Mouse (Mus musculus) adrenal gland, postnatal 4 days (tissue): ENCODE data around the gene Phf19. TPM values are rescaled to one million over a fixed set of nuclear protein-coding genes. Genes with fewer than 3 reads are reported as not detected.

Experiments used
- DNase-seq, 2 experiments: peaks; one replicate each; pipeline ENCODE4 v3.0.0; 2021 to 2022; ENCODE audit warnings: low spot score in 2 of 2, mixed read lengths in 2 of 2
- long read RNA-seq, 2 experiments: library from polyadenylated mRNA; stranded (forward); transcript quantifications; one replicate each; pipeline ENCODE4 v2.0.0; 2021
- total RNA-seq, 2 experiments: library from RNA; stranded (reverse); gene quantifications; 2 replicates each; pipeline ENCODE4 v1.2.3; 2021

Gene Phf19
- total RNA-seq = 10 to 100 TPM in 1 of 2 experiments, 1 to 10 TPM in 1; 8.3 to 10.4 TPM
- long read RNA-seq, experiment 1, partial matches to known transcripts = 2 of 4 reads
- long read RNA-seq, experiment 1, other reads (novel, unspliced or antisense) = 2 of 4 reads
- long read RNA-seq, experiment 2, partial matches to known transcripts = 0 of 5 reads
- long read RNA-seq, experiment 2, other reads (novel, unspliced or antisense) = 5 of 5 reads

GRCm38 (mm10) chr2:34913218-34914068 lies at the start of gene Phf19:
Gene Phf19, minus strand, starts transcription at chr2:34914026.
- DNase-seq = peak in 1 of 2 experiments; percentile 22

GRCm38 (mm10) chr2:34963371-34963956 lies 49.6 kb upstream of the Phf19 start:
- DNase-seq = no peak

DNA sequence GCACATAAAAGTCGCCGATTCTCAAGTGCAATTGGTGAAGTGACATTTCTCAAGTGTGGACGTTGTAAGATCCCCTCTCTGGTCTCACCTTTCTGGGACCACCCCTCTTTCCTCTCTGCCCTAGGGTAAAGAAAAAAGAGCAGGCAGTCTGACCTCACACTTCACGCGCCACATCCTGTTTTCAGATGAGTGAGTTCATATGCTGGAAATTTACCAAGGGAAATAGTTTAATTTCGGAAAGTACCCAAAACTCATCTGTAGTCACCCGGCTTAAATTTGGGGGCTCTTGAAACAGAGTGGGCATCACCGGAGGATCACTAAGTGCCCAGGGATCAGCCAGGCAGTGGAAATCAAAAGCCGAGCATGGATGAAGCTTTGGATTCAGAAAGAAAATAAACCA lies 49.1 kb upstream of the Phf19 start:
- no peak for DNase-seq

GRCm38 (mm10) chr2:34962211-34962610 lies 48.4 kb upstream of the Phf19 start:
- no peak for DNase-seq

- no peak for DNase-seq
Observed at GRCm38 (mm10) chr2:34961481-34962036, 47.7 kb upstream of the Phf19 start, which contains the start of gene Traf1. Gene Traf1, minus strand, starts transcription at chr2:34961772.

DNA sequence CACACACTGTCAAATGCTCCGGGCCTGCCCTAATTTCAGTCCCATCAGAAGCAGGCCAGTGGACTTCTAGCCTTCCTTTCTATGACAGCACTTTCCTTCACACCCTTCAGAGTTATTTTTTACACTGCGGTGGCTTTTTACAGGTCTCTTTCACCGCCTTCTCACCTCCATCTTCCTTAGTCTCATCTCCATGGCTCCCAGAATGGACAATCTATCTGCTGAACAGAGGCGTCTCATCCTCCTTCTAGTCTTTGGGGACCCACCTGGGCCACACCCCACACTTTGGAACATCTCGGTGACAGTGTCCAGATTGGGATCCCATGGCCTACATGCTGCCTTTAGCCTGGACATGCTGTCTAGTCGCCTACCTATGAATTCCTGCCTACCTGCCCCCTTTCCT lies 47.1 kb upstream of the Phf19 start:
- DNase-seq = no peak

DNA sequence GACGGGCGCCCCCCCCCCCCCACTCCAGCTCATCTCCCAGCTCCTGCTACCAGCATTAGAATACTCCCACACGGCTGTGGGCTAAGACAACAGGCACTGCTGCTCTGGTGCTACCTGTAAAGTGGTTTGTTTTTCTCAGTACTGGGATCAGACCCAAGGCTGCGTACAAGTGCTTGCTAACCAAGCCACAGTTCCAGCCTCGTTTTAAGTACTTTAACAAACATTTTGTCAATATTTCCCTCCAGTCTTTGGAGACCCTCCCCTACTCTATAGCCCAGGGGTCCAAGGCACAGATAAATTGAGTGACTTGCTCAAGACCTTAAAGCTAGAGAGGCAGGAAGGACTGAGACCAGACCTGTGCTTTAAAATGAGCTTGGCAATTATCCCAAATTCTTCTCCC lies 46.6 kb upstream of the Phf19 start:
- DNase-seq = no peak

DNA sequence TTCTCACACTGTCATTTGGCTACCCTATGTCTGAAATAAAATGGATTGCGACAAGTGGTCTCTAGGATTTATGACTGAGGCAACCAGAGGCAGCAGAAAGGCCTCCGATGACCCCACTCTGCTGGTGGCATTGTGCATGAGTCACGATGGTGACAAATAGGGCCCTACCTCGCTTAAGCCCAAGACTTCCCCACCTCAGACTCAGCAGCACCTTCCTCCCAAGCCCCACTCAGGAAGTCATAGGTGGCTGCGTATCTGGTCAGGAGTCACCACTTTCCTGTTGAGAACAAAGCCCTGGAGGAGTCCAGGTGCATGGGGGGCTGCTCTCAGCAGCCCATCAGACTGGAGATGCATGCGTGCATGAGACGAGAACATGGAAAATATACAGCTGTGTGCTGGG lies 44.8 kb upstream of the Phf19 start:
- DNase-seq = no peak

DNA sequence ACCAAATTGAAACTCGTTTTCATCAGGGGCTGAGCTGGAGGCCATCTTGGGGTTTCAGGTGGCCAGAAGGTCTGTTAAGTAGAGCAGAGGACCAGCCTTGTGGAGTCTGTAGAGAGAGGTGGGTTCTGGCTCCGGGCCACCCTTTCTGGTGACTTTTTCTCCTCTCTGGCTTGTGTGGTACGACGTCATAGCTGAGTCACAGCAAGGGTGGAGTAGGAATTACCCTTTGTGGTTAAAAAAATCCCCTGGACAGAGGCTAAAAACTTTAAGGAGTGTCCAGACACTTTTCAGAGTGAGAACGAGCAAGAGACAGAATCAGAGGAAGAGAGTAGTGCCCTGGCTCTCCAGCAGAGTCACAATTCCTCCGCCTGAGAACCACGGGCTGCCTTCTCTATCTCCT lies 44.2 kb upstream of the Phf19 start:
- DNase-seq = no peak

DNA sequence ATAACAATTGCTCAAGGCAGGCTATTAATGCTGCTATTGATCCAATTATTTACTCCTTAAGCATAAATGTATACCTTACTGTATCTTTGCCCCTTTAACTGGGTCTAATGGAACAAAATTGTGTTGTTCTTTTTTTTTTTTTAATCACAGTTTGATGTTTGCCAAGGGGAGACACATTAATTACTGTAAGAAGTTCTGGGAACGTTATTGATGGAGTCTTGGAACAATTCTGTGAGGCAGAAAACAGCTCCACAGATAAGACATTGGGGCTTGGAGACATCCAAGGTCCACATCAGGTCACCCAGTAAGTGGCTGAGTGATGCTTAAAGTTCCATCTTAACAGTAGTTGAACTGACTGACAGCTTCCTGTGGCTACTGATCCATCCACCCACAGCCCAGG lies 43.6 kb upstream of the Phf19 start:
- DNase-seq = no peak

- DNase-seq = no peak
Observed at GRCm38 (mm10) chr2:34956941-34957340, 43.1 kb upstream of the Phf19 start.

GRCm38 (mm10) chr2:34954344-34954743 lies 40.5 kb upstream of the Phf19 start:
- DNase-seq = no peak

GRCm38 (mm10) chr2:34953547-34954116 lies 39.8 kb upstream of the Phf19 start:
- no peak for DNase-seq

GRCm38 (mm10) chr2:34953018-34953417 lies 39.2 kb upstream of the Phf19 start:
- no peak for DNase-seq

DNA sequence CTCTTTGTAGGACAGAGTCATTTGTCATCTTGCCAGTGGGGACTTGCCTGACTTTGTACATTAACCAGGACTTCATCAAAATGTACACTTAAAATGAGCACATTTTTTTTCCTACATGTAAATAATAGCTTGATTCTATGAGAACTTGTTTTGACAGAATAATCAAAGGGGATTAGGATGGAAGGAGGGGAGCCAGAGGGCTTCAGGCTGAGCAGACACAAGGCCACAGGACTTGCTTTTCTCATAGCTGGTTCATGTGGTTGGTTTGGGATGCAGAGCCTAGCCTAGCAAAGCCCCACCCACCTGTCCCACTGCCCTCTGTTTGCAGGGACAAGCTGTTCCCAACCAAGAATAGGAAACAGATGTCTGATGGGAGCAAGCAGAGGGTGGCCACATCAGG lies 37.6 kb upstream of the Phf19 start:
- DNase-seq = no peak

DNA sequence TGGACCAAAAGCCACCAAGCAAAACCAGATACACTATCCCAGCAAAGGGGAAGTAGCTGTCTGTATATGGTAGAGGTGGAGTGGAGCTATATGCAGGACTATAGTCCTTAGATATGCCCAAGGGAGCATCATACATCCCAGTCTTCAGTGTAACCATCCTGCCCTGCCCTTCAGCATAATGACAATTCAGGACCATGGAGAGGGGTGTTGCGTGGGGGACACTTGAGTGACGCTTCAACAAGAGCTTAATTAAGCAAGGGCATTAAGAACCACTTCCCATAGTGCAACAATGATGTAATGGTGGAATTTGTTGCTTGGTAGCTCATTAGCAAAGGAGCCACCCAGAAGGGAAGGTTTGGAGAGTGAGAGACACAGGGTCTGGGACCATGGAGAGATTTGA lies 34.8 kb upstream of the Phf19 start:
- DNase-seq = no peak

DNA sequence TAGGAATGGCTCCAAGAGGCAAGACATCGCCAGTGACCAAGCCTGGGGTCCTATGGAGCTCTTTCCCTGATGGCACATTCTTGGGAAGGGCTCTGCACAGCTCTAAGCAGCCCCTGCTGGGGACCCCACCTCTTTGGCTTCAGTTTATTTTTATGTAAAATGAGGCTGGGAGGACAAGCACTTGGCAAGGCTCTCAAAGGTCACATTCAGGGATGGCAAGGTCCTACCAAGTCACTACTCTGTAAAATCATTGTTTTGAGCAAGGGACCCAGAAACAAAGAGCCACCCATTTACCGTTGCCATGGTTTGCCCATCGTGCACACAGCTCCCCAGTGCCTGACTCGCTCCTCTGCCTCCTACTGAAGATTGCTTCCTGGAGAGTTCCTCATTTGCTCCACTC lies 32.2 kb upstream of the Phf19 start:
- no peak for DNase-seq

GRCm38 (mm10) chr2:34945580-34945979 lies 31.8 kb upstream of the Phf19 start:
- no peak for DNase-seq

- DNase-seq = peak in 1 of 2 experiments; percentile 30
Observed at GRCm38 (mm10) chr2:34944761-34945160, 30.9 kb upstream of the Phf19 start.

- no peak for DNase-seq
Observed at GRCm38 (mm10) chr2:34943556-34944120, 29.8 kb upstream of the Phf19 start.

DNA sequence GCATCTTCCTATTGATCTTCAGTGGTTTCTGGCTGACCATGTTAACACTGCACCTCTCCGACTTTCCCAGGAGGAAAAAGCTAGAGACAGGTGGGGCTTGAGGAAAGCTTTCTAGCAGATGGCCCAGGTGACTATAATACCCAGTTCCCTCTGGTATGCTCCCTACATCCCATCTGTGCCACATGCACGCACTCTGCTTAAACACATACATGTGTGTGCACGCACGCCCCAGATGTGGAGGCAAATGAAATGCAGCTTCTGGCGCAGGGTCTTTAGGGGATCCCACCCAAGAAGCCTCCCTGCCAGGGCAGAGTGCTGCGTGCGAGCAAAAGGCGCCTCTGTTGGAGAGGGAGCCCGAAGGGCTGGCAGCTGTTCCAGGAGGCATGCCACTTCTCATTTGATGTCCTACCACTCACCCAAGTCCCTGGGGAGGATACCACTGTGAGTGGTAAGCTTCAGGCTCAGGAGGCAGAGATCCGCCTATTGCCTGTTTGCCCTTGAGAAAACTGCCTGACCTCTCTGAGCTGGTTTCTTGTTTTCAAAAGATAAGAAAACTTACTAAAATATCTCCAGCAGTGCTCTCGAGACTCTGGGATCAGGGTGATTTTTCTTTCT lies 27.3 kb upstream of the Phf19 start:
- DNase-seq = no peak
